Mouse (Mus musculus) erythroblast, embryonic 14.5 days (primary cell): ENCODE measurements around the gene Rpl18.

Experiments
- GATA1 ChIP-seq: IDR thresholded peaks from 2 replicates; pipeline ENCODE4 v1.6.1; 2012; ENCODE audit warnings: low read length, inconsistent platforms, mixed read lengths
- TAL1 ChIP-seq: IDR thresholded peaks from 3 replicates; pipeline ENCODE4 v1.6.1; 2012; ENCODE audit warnings: low read length, inconsistent platforms, mixed read lengths

- TF ChIP-seq TAL1 = no peak
- TF ChIP-seq GATA1 = no peak
Measured at GRCm38 (mm10) chr7:45766764-45767163, 51.5 kb downstream of the Rpl18 start.
